Mouse (Mus musculus) intestine, embryonic 16.5 days (tissue): ENCODE data around the gene Defb39. TPM values are rescaled to one million over a fixed set of nuclear protein-coding genes. Genes with fewer than 3 reads are reported as not detected.

Experiments used
- ATAC-seq: fragments of 200-750 bp; cut with Nextera tagmentation; 2 replicates; pipeline ENCODE4 v1.8.0; 2017; ENCODE audit warnings: moderate TSS enrichment, moderate library complexity
- H3K27ac ChIP-seq: fragments of 300-500 bp; sonication (generic); 2 replicates; pipeline ENCODE4 v1.5.1; 2014; ENCODE audit warnings: mild to moderate bottlenecking, low read length
- H3K27me3 ChIP-seq: fragments of 300-500 bp; sonication (generic); replicated peaks from 2 replicates; pipeline ENCODE4 v1.6.1; 2014; ENCODE audit warnings: low read length, control low read depth, mixed read lengths; ENCODE audit not compliant: control insufficient read depth, insufficient read depth
- H3K36me3 ChIP-seq: fragments of 300-500 bp; sonication (generic); 2 replicates; pipeline ENCODE4 v1.6.1; 2014; ENCODE audit warnings: low read length, control low read depth; ENCODE audit not compliant: control insufficient read depth, insufficient read depth
- H3K4me1 ChIP-seq: fragments of 300-500 bp; sonication (generic); 2 replicates; pipeline ENCODE4 v1.6.1; 2014; ENCODE audit warnings: low read length, control low read depth, mixed read lengths; ENCODE audit not compliant: control insufficient read depth, insufficient read depth
- H3K4me2 ChIP-seq: fragments of 300-500 bp; sonication (generic); 2 replicates; pipeline ENCODE4 v1.6.1; 2014; ENCODE audit warnings: low read depth, low read length, control low read depth
- H3K4me3 ChIP-seq: fragments of 300-500 bp; sonication (generic); 2 replicates; pipeline ENCODE4 v1.5.1; 2014; ENCODE audit warnings: mild to moderate bottlenecking, low read length
- H3K9ac ChIP-seq: fragments of 300-500 bp; sonication (generic); 2 replicates; pipeline ENCODE4 v1.6.1; 2014; ENCODE audit warnings: low read depth, low read length
- H3K9me3 ChIP-seq: fragments of 300-500 bp; sonication (generic); 2 replicates; pipeline ENCODE4 v1.6.1; 2016; ENCODE audit warnings: low read length, control low read depth; ENCODE audit not compliant: control insufficient read depth
- WGBS: fragments of 180-500 bp; shearing (Covaris S2); extraction: QIAGEN DNeasy Blood & Tissue Kit; methylation state at CpG from one replicate; pipeline ENCODE4 v1.1.7; 2014; 5-methylcytosine and 5-hydroxymethylcytosine counted together
- polyA plus RNA-seq: library from polyadenylated mRNA; unstranded; fragments of >200 nt; fragmentation: Nextera tagmentation; extraction: Ambion mirVana; gene quantifications from 2 replicates; pipeline ENCODE4 v1.2.1, GENCODE M21; 2015

Defb39 gene
- not detected in 2 replicates for polyA plus RNA-seq

- no peaks in the 10 kb centered on the region for H3K36me3 ChIP-seq
- H3K27me3 ChIP-seq, result no peaks in the 10 kb centered on the region
- H3K4me1 ChIP-seq, result no peaks in the 10 kb centered on the region
- 79% methylated on average over 1 of the region's 1 CpGs for WGBS
- no peak within 1 kb of the TSS for H3K9ac ChIP-seq
- ATAC-seq, result no peak
- peaks cover 13% of the 10 kb centered on the region for H3K9me3 ChIP-seq
- no peak within 1 kb of the TSS for H3K4me3 ChIP-seq
- no peak within 1 kb of the TSS for H3K4me2 ChIP-seq
- no peak within 1 kb of the TSS for H3K27ac ChIP-seq
Measured at GRCm38 (mm10) chr8:19064710-19065109, at the start of gene Defb39. TSS of gene Defb39 (minus strand) at chr8:19064810.

GRCm38 (mm10) chr8:19066013-19066412, 1.4 kb upstream of the Defb39 start:
- 55% methylated on average over 2 of the region's 2 CpGs for WGBS
- H3K27me3 ChIP-seq, result no peaks in the 10 kb centered on the region
- H3K4me2 ChIP-seq, result no peak overlapping the region
- peak; percentile 74 for ATAC-seq
- no peak overlapping the region for H3K4me3 ChIP-seq
- no peaks in the 10 kb centered on the region for H3K4me1 ChIP-seq
- H3K27ac ChIP-seq, result no peak overlapping the region
- peaks cover 13% of the 10 kb centered on the region for H3K9me3 ChIP-seq
- no peak overlapping the region for H3K9ac ChIP-seq
- H3K36me3 ChIP-seq, result no peaks in the 10 kb centered on the region

GRCm38 (mm10) chr8:19062891-19063290, 1.7 kb downstream of the Defb39 start:
- Histone ChIP-seq H3K4me2 (no peak overlapping the region), H3K4me1 (no peaks in the 10 kb centered on the region), H3K9ac (no peak overlapping the region), H3K4me3 (no peak overlapping the region), H3K9me3 (peaks cover 13% of the 10 kb centered on the region), H3K36me3 (no peaks in the 10 kb centered on the region), H3K27ac (no peak overlapping the region), H3K27me3 (no peaks in the 10 kb centered on the region)
- no peak for ATAC-seq

- Histone ChIP-seq H3K4me3 (no peak overlapping the region), H3K9me3 (no peaks in the 10 kb centered on the region), H3K9ac (no peak overlapping the region), H3K27ac (no peak overlapping the region), H3K36me3 (no peaks in the 10 kb centered on the region), H3K27me3 (no peaks in the 10 kb centered on the region), H3K4me1 (no peaks in the 10 kb centered on the region), H3K4me2 (no peak overlapping the region)
- no peak for ATAC-seq
- 93% methylated on average over 14 of the region's 14 CpGs for WGBS
Measured at GRCm38 (mm10) chr8:19045242-19045641, 19.4 kb downstream of the Defb39 start.

GRCm38 (mm10) chr8:19026466-19026865, 38.1 kb downstream of the Defb39 start, which contains the start of gene Defb38:
TSS of gene Defb38 (minus strand) at chr8:19026566.
- Histone ChIP-seq H3K4me2 (no peak within 1 kb of the TSS), H3K4me1 (no peaks in the 10 kb centered on the region), H3K36me3 (no peaks in the 10 kb centered on the region), H3K9me3 (no peaks in the 10 kb centered on the region), H3K4me3 (no peak within 1 kb of the TSS), H3K27ac (no peak within 1 kb of the TSS), H3K27me3 (no peaks in the 10 kb centered on the region), H3K9ac (no peak within 1 kb of the TSS)
- 90% methylated on average over 1 of the region's 1 CpGs for WGBS
- no peak for ATAC-seq

Other genes starting within 250 kb of the Defb39 start
- gene Defb40, start 86.6 kb downstream of the Defb39 start, polyA plus RNA-seq, result 0.42 TPM in 1 of 2 replicates, not detected in the other
- 2.1 and 3.9 TPM in 2 replicates for gene Defb37, start 73.8 kb downstream of the Defb39 start, polyA plus RNA-seq
- not detected in 2 replicates for gene Defb38, start 38.2 kb downstream of the Defb39 start, polyA plus RNA-seq
- not detected in 2 replicates for gene Defb12, start 50.0 kb upstream of the Defb39 start, polyA plus RNA-seq
- gene Defb34, start 58.9 kb upstream of the Defb39 start, polyA plus RNA-seq, result not detected in 2 replicates
- gene Gm45826, start 76.0 kb upstream of the Defb39 start, polyA plus RNA-seq, result not detected in 2 replicates
- gene Defb14, start 129.5 kb upstream of the Defb39 start, polyA plus RNA-seq, result not detected in 2 replicates
- not detected in 2 replicates for gene Defb4, start 133.9 kb upstream of the Defb39 start, polyA plus RNA-seq
- not detected in 2 replicates for gene Defb6, start 160.7 kb upstream of the Defb39 start, polyA plus RNA-seq
- not detected in 2 replicates for gene Defb46, start 175.1 kb upstream of the Defb39 start, polyA plus RNA-seq
- not detected in 2 replicates for gene Defb5, start 182.8 kb upstream of the Defb39 start, polyA plus RNA-seq
- not detected in 2 replicates for gene Defb3, start 228.6 kb upstream of the Defb39 start, polyA plus RNA-seq